Mouse (Mus musculus): ENCODE results near the gene Arhgap15.
A peak's percentile ranks its signal among the peaks of the same experiment; 100 is the strongest.

Gene Arhgap15

DNA sequence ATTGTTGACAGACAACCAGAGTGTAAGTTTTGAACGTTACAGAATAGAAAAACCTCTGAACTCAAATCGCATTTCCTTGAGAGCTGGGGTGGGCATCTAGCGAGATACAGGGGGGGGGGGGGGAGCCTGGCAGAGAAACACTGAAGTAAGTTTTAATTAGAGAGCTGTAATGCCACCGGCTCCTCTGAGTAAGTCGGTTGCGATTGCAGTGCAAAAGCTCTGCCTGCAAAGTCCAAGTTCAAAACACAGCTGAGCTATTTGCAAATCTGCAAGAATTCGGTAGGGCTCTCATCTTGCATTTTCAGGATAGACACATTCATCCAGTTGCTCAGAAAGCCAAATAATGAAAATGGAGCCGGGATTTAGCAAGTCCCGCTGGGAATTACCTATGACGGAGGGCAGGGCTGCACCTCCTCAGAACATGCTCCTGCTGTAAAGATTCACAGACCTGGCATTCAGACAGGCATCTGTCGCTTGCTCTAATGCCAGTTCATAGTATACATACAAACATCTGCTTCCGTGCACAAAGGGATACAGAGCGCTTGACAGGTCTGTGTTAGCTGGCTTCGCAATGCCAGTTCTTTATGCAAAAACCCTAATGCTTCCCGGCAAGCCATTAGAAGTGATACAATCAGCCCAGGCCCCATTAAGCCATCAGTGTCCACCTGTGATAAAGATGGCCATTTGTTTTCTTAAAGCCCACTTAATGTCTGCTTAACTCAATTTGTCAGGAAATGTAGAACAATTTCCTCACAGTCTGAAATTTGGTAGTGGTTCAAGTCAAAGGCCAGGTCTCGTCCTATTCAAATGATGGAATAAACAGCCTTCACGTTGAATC lies 556.6 kb downstream of the Arhgap15 start:
- no peak for DNase-seq (ENCODE audit: low read depth)

GRCm38 (mm10) chr2:44306137-44306536 lies 557.5 kb downstream of the Arhgap15 start:
- DNase-seq (ENCODE audit: low read depth), result peak; percentile 22

GRCm38 (mm10) chr2:44309124-44309523 lies 560.5 kb downstream of the Arhgap15 start:
- DNase-seq (ENCODE audit: low read depth), result no peak

- no peak for DNase-seq (ENCODE audit: low read depth)
Measured at GRCm38 (mm10) chr2:44309556-44309955, 560.9 kb downstream of the Arhgap15 start.

DNA sequence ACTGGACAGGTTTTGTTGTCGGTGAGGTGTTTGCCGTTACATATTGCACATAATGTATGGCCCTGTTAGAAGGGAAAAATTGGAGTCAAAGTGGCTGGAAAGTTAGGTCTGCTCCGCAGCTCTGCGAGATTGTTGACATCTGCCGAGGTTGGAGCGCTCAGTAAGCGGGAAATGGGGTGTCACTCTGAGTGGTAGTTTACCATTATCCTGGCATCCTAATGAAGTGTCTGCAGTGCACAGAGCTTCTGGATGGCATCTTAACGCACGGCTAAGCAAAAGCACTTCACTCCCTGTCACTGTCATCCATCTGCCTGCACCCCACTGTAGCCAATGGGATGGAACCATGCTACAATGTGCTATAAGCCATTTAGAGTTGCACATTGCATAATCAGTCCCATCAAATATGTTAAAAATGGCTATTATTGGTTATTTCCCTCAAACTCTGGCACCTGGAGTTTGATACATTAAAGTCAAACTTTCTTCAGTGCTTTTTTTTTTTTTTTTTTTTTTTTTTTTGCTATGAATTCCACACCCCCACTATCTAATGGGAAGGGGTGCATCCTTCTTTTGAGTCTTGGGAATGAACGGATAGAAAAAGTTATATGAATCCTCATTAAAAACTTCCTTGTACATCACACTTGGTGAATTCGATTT lies 561.6 kb downstream of the Arhgap15 start:
- no peak for DNase-seq (ENCODE audit: low read depth)

DNA sequence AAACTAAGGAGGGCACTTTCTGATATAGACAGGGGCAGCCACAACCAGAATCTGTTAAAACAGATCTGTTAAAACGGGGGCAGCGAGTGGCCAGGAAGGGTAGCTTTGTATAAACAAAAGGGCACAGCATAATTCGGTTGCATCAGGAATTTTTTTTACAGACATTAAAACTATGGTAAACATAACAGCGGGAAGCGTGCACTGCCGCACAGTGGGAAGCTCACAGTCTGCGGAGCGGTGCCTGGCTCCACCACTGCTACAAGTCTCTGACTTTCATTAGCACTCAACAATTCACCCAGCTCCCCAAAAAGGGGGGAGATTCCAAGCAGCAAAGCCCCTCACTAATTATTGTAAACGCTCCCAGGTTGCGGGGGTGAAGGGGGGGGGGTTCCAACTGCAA lies 562.6 kb downstream of the Arhgap15 start:
- DNase-seq (ENCODE audit: low read depth), result no peak

DNA sequence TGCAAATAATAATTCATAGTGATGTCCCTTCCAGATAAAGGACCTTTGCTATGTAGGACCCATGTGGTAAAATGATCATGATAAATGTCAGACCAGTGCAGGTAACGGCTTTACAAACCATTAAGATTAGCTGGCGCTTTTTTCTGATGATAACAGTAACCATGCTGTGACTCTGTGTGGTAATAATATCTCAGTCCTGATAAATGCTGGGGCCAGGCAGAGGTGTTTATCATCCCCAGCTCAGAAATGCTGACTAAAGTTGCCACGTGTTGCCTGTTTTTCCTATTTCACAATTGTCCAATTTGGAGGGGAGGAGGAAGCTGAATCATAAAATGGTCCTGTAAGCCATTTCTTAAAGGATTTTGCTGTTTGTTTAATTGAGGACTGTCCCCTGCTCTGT lies 564.9 kb downstream of the Arhgap15 start:
- no peak for DNase-seq (ENCODE audit: low read depth)

- DNase-seq (ENCODE audit: low read depth), result no peak
Measured at GRCm38 (mm10) chr2:44318436-44318835, 569.8 kb downstream of the Arhgap15 start.

DNA sequence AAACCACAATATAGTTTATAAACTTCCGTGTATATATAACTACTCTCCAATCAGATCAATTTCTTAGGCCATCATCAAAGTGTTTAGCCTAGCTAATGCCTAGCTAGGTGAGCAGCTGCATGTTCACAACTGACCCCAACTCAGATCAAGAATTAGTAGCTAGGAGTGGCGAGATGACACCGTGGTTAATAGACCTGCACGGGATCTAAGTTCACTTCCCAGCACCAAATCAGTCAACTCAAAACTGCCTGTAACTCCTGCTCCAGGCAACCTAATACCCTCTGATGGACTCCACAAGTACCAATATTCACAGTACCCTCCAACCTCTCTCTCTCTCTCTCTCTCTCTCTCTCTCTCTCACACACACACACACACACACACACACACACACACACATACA lies 570.9 kb downstream of the Arhgap15 start:
- DNase-seq (ENCODE audit: low read depth), result no peak

GRCm38 (mm10) chr2:44323813-44324212 lies 575.2 kb downstream of the Arhgap15 start:
- DNase-seq (ENCODE audit: low read depth), result no peak

- no peak for DNase-seq (ENCODE audit: low read depth)
Measured at GRCm38 (mm10) chr2:44333295-44333694, 584.7 kb downstream of the Arhgap15 start.

- no peak for DNase-seq (ENCODE audit: low read depth)
Measured at GRCm38 (mm10) chr2:44334006-44334405, 585.4 kb downstream of the Arhgap15 start.

- DNase-seq (ENCODE audit: low read depth), result no peak
Measured at GRCm38 (mm10) chr2:44334517-44334916, 585.9 kb downstream of the Arhgap15 start.

DNA sequence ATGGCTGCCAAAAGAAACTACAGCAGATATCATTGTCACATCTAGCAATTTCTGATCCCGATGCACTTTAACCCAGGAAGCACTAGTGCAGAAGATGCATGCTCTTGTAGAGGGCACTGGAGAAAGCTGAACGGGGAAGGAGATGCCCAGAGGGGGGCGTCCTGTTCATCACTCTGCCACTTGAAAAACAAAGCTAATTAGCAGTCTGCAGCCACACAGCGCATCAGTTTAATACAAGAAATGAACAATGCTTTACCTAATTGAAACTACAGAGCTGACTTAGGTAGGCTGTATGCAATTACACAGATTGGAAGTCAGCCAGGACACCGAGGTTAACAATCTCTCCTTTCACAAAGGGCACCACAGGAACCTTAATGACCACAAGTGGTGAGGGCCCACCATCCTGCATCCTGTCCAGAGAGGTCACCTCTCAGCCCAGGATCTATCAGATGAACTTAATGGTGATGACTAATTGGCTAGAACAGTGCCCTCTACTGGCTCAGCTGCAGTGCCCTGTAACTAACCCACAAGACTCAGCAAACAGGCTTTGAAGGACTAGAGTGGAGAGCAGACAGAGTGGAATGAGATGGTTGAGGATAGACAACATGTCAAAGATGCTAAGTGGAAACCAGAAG lies 588.2 kb downstream of the Arhgap15 start:
- DNase-seq (ENCODE audit: low read depth), result peak; percentile 14

DNA sequence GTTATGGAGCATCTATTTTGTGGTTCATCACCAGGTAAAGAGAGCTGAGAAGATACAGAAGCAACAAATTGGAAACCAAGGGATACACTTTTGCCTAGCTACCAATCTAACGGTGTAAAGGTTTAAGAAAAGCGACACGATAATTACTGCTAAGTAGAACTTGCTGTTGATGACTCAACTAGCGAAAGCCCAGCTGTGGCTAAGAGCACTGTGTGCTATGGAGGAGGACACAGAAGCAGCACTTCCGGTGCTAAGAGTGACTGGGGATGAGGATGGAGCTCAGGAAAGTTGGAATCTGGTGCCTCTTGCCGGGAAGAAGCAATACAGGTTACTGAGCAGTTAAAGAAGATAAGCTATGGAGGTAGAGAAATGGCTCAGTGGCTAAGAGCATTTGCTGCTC lies 589.8 kb downstream of the Arhgap15 start:
- DNase-seq (ENCODE audit: low read depth), result no peak

DNA sequence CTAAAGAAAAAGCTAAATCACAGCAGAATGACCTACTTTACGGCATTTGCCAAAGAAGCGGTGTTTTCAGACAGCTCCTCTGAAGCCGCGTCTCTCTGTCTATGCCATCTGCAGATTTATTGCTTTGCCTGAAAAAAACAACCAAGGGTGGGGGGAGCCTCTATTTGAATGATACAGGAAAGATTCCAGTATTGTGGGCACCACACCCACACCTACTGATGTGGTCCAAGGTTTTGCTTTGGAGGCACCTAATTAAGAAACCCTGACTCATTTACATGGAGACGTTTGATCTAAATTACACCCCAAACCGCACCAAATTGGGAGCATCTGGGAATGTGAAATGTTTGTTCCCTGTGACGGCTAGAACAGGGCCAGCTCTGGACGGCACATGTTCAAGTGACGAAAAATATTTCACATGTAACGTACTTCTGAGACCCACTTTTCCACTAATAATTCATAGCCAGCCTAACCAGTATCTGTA lies 592.5 kb downstream of the Arhgap15 start:
- DNase-seq (ENCODE audit: low read depth), result no peak

- DNase-seq (ENCODE audit: low read depth), result no peak
Measured at GRCm38 (mm10) chr2:44344861-44345260, 596.2 kb downstream of the Arhgap15 start.

GRCm38 (mm10) chr2:44345325-44345945 lies 596.8 kb downstream of the Arhgap15 start:
- no peak for DNase-seq (ENCODE audit: low read depth)

DNA sequence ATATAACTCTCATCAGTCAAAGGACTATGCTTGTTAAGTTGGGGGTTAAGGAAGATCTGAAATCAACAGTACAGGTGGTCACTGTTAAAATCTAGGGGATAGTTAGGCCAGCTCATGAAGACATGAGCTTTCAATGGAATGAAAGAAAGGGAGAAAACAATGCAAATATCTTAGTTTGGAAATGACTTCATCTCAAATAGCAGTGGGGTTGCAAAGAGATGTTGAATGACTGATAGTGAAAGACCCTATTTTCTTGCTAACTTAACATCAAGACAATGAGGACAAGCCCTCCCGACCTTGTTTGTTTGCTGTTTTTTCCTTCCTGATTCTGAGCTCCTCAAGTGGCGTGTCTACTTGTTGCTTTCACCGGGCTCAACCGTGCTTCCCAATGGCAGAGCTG lies 597.6 kb downstream of the Arhgap15 start:
- no peak for DNase-seq (ENCODE audit: low read depth)

GRCm38 (mm10) chr2:44347781-44348180 lies 599.2 kb downstream of the Arhgap15 start:
- DNase-seq (ENCODE audit: low read depth), result no peak

GRCm38 (mm10) chr2:44349101-44349500 lies 600.5 kb downstream of the Arhgap15 start:
- DNase-seq (ENCODE audit: low read depth), result no peak

DNA sequence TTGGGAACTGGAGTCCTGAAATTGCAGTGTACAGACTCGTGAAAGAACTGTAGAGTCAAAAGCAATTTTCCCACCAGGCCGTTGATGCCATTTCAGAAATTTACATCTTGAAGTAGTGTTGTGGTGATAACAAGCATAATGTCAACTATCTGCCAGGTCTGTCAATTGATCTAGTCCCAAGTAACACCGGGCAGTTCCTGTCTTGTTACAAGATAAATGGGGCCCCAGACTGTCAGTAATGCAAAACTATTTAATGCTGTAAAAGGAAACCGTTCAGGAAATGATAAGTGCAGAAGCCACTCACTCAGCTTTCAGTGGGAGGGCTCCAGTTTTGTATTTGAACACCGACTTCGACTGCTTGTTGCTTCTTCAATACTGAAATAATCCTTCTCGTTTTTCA lies 604.3 kb downstream of the Arhgap15 start:
- DNase-seq (ENCODE audit: low read depth), result no peak
